Mouse (Mus musculus) liver, embryonic 14.5 days (tissue): ENCODE results near the gene 0610040J01Rik. TPM values are rescaled to one million over a fixed set of nuclear protein-coding genes. Genes with fewer than 3 reads are reported as not detected.

Experiments
- ATAC-seq: fragments of 200-750 bp; cut with Nextera tagmentation; 2 replicates; pipeline ENCODE4 v1.8.0; 2017; ENCODE audit warnings: moderate number of reproducible peaks, mild to moderate bottlenecking, moderate library complexity; ENCODE audit not compliant: insufficient read depth
- DNase-seq, 3 experiments: peaks; one replicate each; pipeline ENCODE4 v3.0.0-alpha.2; 2012 to 2013; ENCODE audit warnings: low read depth in 3 of 3, low spot score in 3 of 3
- H3K27ac ChIP-seq: fragments of 300-500 bp; sonication (generic); 2 replicates; pipeline ENCODE4 v1.5.1; 2014; ENCODE audit warnings: moderate library complexity, mild to moderate bottlenecking, control low read depth, inconsistent platforms
- H3K27me3 ChIP-seq: fragments of 300-500 bp; sonication (generic); 2 replicates; pipeline ENCODE4 v1.6.1; 2014; ENCODE audit warnings: mild to moderate bottlenecking, low read length, moderate library complexity; ENCODE audit not compliant: control insufficient read depth, insufficient read depth
- H3K36me3 ChIP-seq: fragments of 300-500 bp; sonication (generic); replicated peaks from 2 replicates; pipeline ENCODE4 v1.6.1; 2014; ENCODE audit warnings: low read depth; ENCODE audit not compliant: control insufficient read depth, insufficient read depth
- H3K4me1 ChIP-seq, 2 experiments: fragments of 200-500 bp in 1 of 2; fragments of 300-500 bp in 1 of 2; sonication (generic) in 1 of 2; replicated peaks; 2 replicates each; pipeline ENCODE4 v1.6.1; 2012 to 2014; ENCODE audit warnings: antibody characterized with exemption in 1 of 2, inconsistent platforms in 1 of 2, low read length in 1 of 2; ENCODE audit not compliant: control insufficient read depth in 2 of 2, insufficient read depth in 2 of 2
- H3K4me2 ChIP-seq: fragments of 300-500 bp; sonication (generic); 2 replicates; pipeline ENCODE4 v1.6.1; 2014; ENCODE audit warnings: low read depth, mild to moderate bottlenecking, control low read depth, moderate library complexity
- H3K4me3 ChIP-seq, 2 experiments: fragments of 200-500 bp in 1 of 2; fragments of 300-500 bp in 1 of 2; sonication (generic) in 1 of 2; 2 replicates each; pipeline ENCODE4 v1.5.1; 2012 to 2014; ENCODE audit warnings: low read depth in 2 of 2, low read length in 2 of 2, mild to moderate bottlenecking in 2 of 2, control low read depth in 1 of 2, inconsistent platforms in 1 of 2, moderate library complexity in 1 of 2; ENCODE audit not compliant: insufficient read depth in 1 of 2
- H3K9ac ChIP-seq: fragments of 300-500 bp; sonication (generic); replicated peaks from 2 replicates; pipeline ENCODE4 v1.6.1; 2014; ENCODE audit warnings: mild to moderate bottlenecking, control low read depth, moderate library complexity
- H3K9me3 ChIP-seq: fragments of 300-500 bp; sonication (generic); 2 replicates; pipeline ENCODE4 v1.6.1; 2016; ENCODE audit warnings: low read length, mixed read lengths; ENCODE audit not compliant: control insufficient read depth
- CTCF ChIP-seq: IDR thresholded peaks from 2 replicates; pipeline ENCODE4 v1.5.1; 2016; ENCODE audit warnings: antibody characterized with exemption, low read depth, control low read depth
- EP300 ChIP-seq: IDR thresholded peaks from 2 replicates; pipeline ENCODE4 v1.6.1; 2016; ENCODE audit warnings: antibody characterized with exemption, low read depth
- WGBS: fragments of 180-500 bp; shearing (Covaris S2); extraction: QIAGEN DNeasy Blood & Tissue Kit; methylation state at CpG from one replicate; pipeline ENCODE4 v1.1.7; 2014; ENCODE audit not compliant: insufficient replicate concordance; 5-methylcytosine and 5-hydroxymethylcytosine counted together
- polyA plus RNA-seq, 2 experiments: library from polyadenylated mRNA; depleted of rRNA in 1 of 2; stranded (reverse) in 1 of 2; unstranded in 1 of 2; fragments of >200 nt; fragmentation: Nextera tagmentation in 1 of 2; extraction: Ambion mirVana in 1 of 2; gene quantifications; 2 replicates each; pipeline versions ENCODE4 v1.2.1 to v1.2.3; 2012 to 2014

0610040J01Rik gene
- polyA plus RNA-seq, 2 experiments: 6.0 to 8.5 TPM

GRCm38 (mm10) chr5:63817270-63817669 lies 5.1 kb downstream of the 0610040J01Rik start:
- no peak overlapping the region for H3K4me2 ChIP-seq
- TF ChIP-seq EP300 (no peak), CTCF (no peak)
- H3K9me3 ChIP-seq: no peaks in the 10 kb centered on the region
- peaks cover 10% of the 10 kb centered on the region for H3K27me3 ChIP-seq
- ATAC-seq (no peak), DNase-seq (no peak)
- H3K9ac ChIP-seq: no peak overlapping the region
- H3K36me3 ChIP-seq: no peaks in the 10 kb centered on the region
- H3K4me3 ChIP-seq: no peak overlapping the region
- WGBS: 64% methylated on average over 5 of the region's 5 CpGs
- no peak overlapping the region for H3K27ac ChIP-seq
- H3K4me1 ChIP-seq: peaks cover 7 to 18% of the 10 kb centered on the region in 2 experiments; a peak in 3 of 4 replicates

DNA sequence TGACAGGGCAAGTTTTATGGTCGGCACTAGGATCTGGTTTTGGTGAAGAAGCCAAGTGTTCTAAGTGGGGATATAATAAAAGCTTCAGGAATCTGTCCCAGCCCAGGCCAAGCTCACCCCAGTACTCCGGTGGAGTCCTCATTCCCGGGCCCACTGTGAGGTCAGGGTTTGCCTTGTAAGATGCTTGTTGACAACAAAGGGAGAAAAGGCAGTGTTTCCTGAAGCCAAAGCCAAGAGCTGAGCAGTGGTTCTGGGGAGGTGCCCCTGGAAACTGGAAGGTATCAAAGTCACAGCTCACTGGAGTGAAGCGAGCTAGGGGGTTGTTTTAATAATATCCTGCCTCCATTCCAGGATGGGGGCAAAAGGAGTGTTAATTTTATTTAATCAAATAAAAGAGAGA lies 6.8 kb downstream of the 0610040J01Rik start:
- H3K27ac ChIP-seq: no peak overlapping the region
- no peak for ATAC-seq
- no peak for TF ChIP-seq CTCF
- TF ChIP-seq EP300: no peak

GRCm38 (mm10) chr5:63819519-63819918 lies 7.4 kb downstream of the 0610040J01Rik start:
- H3K4me2 ChIP-seq: no peak overlapping the region
- ATAC-seq: no peak
- H3K27ac ChIP-seq: no peak overlapping the region
- peaks cover 9 to 32% of the 10 kb centered on the region in 2 experiments; a peak in 3 of 4 replicates for H3K4me1 ChIP-seq
- no peaks in the 10 kb centered on the region for H3K27me3 ChIP-seq
- H3K9me3 ChIP-seq: no peaks in the 10 kb centered on the region
- WGBS: 63% methylated on average over 6 of the region's 6 CpGs
- H3K9ac ChIP-seq: no peak overlapping the region
- H3K36me3 ChIP-seq: no peaks in the 10 kb centered on the region
- no peak for TF ChIP-seq EP300
- TF ChIP-seq CTCF: no peak
- DNase-seq: no peak
- no peak overlapping the region for H3K4me3 ChIP-seq

More for the DNA sequence above, 6.8 kb downstream of the 0610040J01Rik start:
- no peak for DNase-seq
- no peak overlapping the region for H3K4me2 ChIP-seq
- 60% methylated on average over 4 of the region's 4 CpGs for WGBS
- no peak overlapping the region for H3K9ac ChIP-seq
- H3K4me1 ChIP-seq: peaks cover 7 to 32% of the 10 kb centered on the region in 2 experiments; a peak in 3 of 4 replicates
- H3K27me3 ChIP-seq: no peaks in the 10 kb centered on the region
- no peak overlapping the region for H3K4me3 ChIP-seq
- H3K9me3 ChIP-seq: no peaks in the 10 kb centered on the region
- H3K36me3 ChIP-seq: no peaks in the 10 kb centered on the region

DNA sequence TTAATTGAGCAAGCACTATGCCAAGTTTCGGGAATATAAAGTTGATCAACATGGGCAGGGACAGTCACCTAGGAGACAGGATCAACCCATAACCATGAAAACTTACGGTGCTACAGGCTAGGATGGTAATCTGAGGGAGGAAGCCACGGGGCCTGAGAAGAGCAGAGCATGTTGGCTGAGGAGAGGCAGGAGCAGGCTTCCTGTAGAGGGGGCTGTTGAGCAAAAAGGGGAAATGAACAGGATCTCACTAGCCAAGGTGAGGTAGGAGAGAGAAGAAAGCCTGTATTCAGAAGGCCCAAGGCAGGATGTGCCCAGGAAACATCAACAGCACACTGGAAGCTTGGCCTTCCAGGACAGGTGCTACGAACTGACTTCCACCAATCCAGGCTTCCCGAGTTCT lies 9.0 kb downstream of the 0610040J01Rik start:
- Histone ChIP-seq H3K9me3 (no peaks in the 10 kb centered on the region), H3K4me1 (peaks cover 11 to 46% of the 10 kb centered on the region in 2 experiments), H3K9ac (no peak overlapping the region), H3K27me3 (no peaks in the 10 kb centered on the region), H3K4me2 (no peak overlapping the region), H3K4me3 (no peak overlapping the region), H3K36me3 (no peaks in the 10 kb centered on the region), H3K27ac (no peak overlapping the region)
- no peak for ATAC-seq
- TF ChIP-seq CTCF (peak; percentile 54), EP300 (no peak)
- WGBS: 60% methylated on average over 5 of the region's 5 CpGs
- no peak for DNase-seq

- peaks cover 13 to 51% of the 10 kb centered on the region in 2 experiments for H3K4me1 ChIP-seq
- ATAC-seq (peak; percentile 81), DNase-seq (peak; percentile 36 to 45 (median 41))
- no peak overlapping the region for H3K4me2 ChIP-seq
- TF ChIP-seq CTCF (no peak), EP300 (peak; percentile 76)
- H3K27ac ChIP-seq: no peak overlapping the region; the same call in 1 of the 2 replicates
- no peaks in the 10 kb centered on the region for H3K27me3 ChIP-seq
- no peaks in the 10 kb centered on the region for H3K36me3 ChIP-seq
- WGBS: 10% methylated on average over 8 of the region's 8 CpGs
- no peaks in the 10 kb centered on the region for H3K9me3 ChIP-seq
- H3K9ac ChIP-seq: no peak overlapping the region
- H3K4me3 ChIP-seq: no peak overlapping the region
Observed at GRCm38 (mm10) chr5:63821860-63822259, 9.7 kb downstream of the 0610040J01Rik start.
